Mouse (Mus musculus) liver, embryonic 14.5 days (tissue): ENCODE data around the gene Inpp4a. TPM values are rescaled to one million over a fixed set of nuclear protein-coding genes. Genes with fewer than 3 reads are reported as not detected.

Experiments used
- ATAC-seq: fragments of 200-750 bp; cut with Nextera tagmentation; 2 replicates; pipeline ENCODE4 v1.8.0; 2017; ENCODE audit warnings: moderate number of reproducible peaks, mild to moderate bottlenecking, moderate library complexity; ENCODE audit not compliant: insufficient read depth
- DNase-seq, 3 experiments: peaks; one replicate each; pipeline ENCODE4 v3.0.0-alpha.2; 2012 to 2013; ENCODE audit warnings: low read depth in 3 of 3, low spot score in 3 of 3
- H3K27ac ChIP-seq: fragments of 300-500 bp; sonication (generic); 2 replicates; pipeline ENCODE4 v1.5.1; 2014; ENCODE audit warnings: moderate library complexity, mild to moderate bottlenecking, control low read depth, inconsistent platforms
- H3K27me3 ChIP-seq: fragments of 300-500 bp; sonication (generic); 2 replicates; pipeline ENCODE4 v1.6.1; 2014; ENCODE audit warnings: mild to moderate bottlenecking, low read length, moderate library complexity; ENCODE audit not compliant: control insufficient read depth, insufficient read depth
- H3K36me3 ChIP-seq: fragments of 300-500 bp; sonication (generic); replicated peaks from 2 replicates; pipeline ENCODE4 v1.6.1; 2014; ENCODE audit warnings: low read depth; ENCODE audit not compliant: control insufficient read depth, insufficient read depth
- H3K4me1 ChIP-seq, 2 experiments: fragments of 200-500 bp in 1 of 2; fragments of 300-500 bp in 1 of 2; sonication (generic) in 1 of 2; replicated peaks; 2 replicates each; pipeline ENCODE4 v1.6.1; 2012 to 2014; ENCODE audit warnings: antibody characterized with exemption in 1 of 2, inconsistent platforms in 1 of 2, low read length in 1 of 2; ENCODE audit not compliant: control insufficient read depth in 2 of 2, insufficient read depth in 2 of 2
- H3K4me2 ChIP-seq: fragments of 300-500 bp; sonication (generic); 2 replicates; pipeline ENCODE4 v1.6.1; 2014; ENCODE audit warnings: low read depth, mild to moderate bottlenecking, control low read depth, moderate library complexity
- H3K4me3 ChIP-seq, 2 experiments: fragments of 200-500 bp in 1 of 2; fragments of 300-500 bp in 1 of 2; sonication (generic) in 1 of 2; 2 replicates each; pipeline ENCODE4 v1.5.1; 2012 to 2014; ENCODE audit warnings: low read depth in 2 of 2, low read length in 2 of 2, mild to moderate bottlenecking in 2 of 2, control low read depth in 1 of 2, inconsistent platforms in 1 of 2, moderate library complexity in 1 of 2; ENCODE audit not compliant: insufficient read depth in 1 of 2
- H3K9ac ChIP-seq: fragments of 300-500 bp; sonication (generic); replicated peaks from 2 replicates; pipeline ENCODE4 v1.6.1; 2014; ENCODE audit warnings: mild to moderate bottlenecking, control low read depth, moderate library complexity
- H3K9me3 ChIP-seq: fragments of 300-500 bp; sonication (generic); 2 replicates; pipeline ENCODE4 v1.6.1; 2016; ENCODE audit warnings: low read length, mixed read lengths; ENCODE audit not compliant: control insufficient read depth
- CTCF ChIP-seq: IDR thresholded peaks from 2 replicates; pipeline ENCODE4 v1.5.1; 2016; ENCODE audit warnings: antibody characterized with exemption, low read depth, control low read depth
- EP300 ChIP-seq: IDR thresholded peaks from 2 replicates; pipeline ENCODE4 v1.6.1; 2016; ENCODE audit warnings: antibody characterized with exemption, low read depth
- WGBS: fragments of 180-500 bp; shearing (Covaris S2); extraction: QIAGEN DNeasy Blood & Tissue Kit; methylation state at CpG from one replicate; pipeline ENCODE4 v1.1.7; 2014; ENCODE audit not compliant: insufficient replicate concordance; 5-methylcytosine and 5-hydroxymethylcytosine counted together
- polyA plus RNA-seq, 2 experiments: library from polyadenylated mRNA; depleted of rRNA in 1 of 2; stranded (reverse) in 1 of 2; unstranded in 1 of 2; fragments of >200 nt; fragmentation: Nextera tagmentation in 1 of 2; extraction: Ambion mirVana in 1 of 2; gene quantifications; 2 replicates each; pipeline versions ENCODE4 v1.2.1 to v1.2.3; 2012 to 2014

Gene Inpp4a
- polyA plus RNA-seq, 2 experiments: 1.7 to 2.2 TPM

DNA sequence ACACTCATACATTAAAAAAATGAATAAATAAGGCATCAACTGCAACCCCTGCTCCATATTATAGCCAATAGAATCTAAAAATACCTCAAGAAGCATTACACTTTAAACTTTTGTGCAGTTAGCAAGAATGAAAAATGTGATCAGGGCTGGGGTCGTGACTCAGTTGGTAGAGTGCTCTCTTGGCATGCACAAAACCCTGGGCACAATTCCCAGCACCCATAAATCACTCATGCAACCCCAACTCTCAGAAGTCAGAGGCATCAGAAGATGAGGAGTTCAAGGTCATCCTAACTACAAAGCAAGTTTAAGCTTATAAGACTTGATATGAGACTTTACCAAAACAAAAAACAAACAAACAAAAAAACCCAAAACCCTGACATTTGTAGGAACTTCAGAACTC lies 11.9 kb upstream of the Inpp4a start:
- Histone ChIP-seq H3K9me3 (no peaks in the 10 kb centered on the region), H3K36me3 (no peaks in the 10 kb centered on the region), H3K4me1 (no peaks in the 10 kb centered on the region), H3K4me3 (no peak overlapping the region), H3K4me2 (no peak overlapping the region), H3K27me3 (no peaks in the 10 kb centered on the region), H3K27ac (no peak overlapping the region), H3K9ac (no peak overlapping the region)
- TF ChIP-seq CTCF (no peak), EP300 (no peak)
- no peak for DNase-seq
- no peak for ATAC-seq
- WGBS: 61% methylated on average over 1 of the region's 1 CpGs

DNA sequence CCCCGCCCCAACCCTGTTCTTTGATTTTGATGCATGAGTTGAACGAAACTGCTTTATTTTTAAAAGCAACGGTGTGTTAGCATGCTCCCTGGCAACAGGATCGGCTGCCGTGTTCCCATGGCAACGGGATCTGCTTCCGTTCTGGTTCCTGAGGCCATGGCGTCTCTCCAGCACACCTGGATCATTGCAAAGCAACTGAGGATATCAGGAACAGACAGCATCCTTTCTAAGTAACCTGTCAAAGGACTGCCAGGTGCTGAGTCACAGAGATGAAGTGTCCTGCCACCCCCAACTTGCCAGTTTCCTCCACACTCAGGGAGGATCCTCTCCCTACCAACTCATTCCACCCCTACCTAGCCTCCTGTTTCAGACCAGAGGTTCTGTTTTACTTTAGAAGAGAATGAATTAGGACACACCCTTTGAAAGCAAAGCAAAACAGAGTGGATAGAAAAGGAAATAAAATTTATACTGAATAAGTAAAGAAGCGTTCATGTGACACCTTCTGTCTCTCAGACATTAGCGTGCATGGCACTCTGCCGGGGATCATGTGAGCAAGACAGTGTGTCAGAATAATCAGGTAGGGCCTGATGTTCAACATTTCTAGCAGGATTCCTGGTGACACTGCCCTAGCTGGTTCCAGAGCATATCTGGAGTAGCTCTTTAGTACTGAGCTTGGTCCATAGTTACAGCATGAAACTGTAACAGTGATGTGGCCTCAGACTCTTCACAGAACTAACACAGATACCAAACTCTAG lies 11.3 kb upstream of the Inpp4a start:
- Histone ChIP-seq H3K27me3 (no peaks in the 10 kb centered on the region), H3K4me1 (no peaks in the 10 kb centered on the region), H3K4me2 (no peak overlapping the region), H3K4me3 (no peak overlapping the region), H3K36me3 (no peaks in the 10 kb centered on the region), H3K27ac (no peak overlapping the region), H3K9ac (no peak overlapping the region), H3K9me3 (no peaks in the 10 kb centered on the region)
- ATAC-seq: no peak
- no peak for DNase-seq
- 71% methylated on average over 11 of the region's 11 CpGs for WGBS
- no peak for TF ChIP-seq CTCF
- TF ChIP-seq EP300: no peak

DNA sequence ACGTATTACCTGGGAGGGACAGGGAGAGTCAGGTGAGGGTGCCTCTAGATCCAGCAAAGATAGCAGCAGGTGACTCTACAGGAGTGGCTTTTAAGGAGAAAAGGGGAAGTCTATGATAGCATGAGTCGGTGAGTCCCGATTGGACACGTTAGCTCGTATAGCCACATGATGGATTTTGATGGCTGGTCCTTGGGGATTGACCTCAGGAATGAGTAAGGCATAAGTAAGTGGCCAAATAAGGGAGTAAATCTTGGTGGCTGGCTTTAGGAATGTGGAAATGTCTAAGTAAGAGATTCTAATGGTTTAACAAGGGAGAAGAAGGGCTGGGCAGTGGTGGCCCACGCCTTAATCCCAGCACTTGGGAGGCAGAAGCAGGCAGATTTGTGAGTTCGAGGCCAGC lies 10.7 kb upstream of the Inpp4a start:
- H3K9me3 ChIP-seq: no peaks in the 10 kb centered on the region
- H3K36me3 ChIP-seq: no peaks in the 10 kb centered on the region
- no peaks in the 10 kb centered on the region for H3K4me1 ChIP-seq
- H3K27ac ChIP-seq: no peak overlapping the region
- ATAC-seq (no peak), DNase-seq (no peak)
- no peak overlapping the region for H3K4me3 ChIP-seq
- H3K9ac ChIP-seq: no peak overlapping the region
- WGBS: 58% methylated on average over 7 of the region's 7 CpGs
- H3K27me3 ChIP-seq: no peaks in the 10 kb centered on the region
- no peak overlapping the region for H3K4me2 ChIP-seq
- TF ChIP-seq CTCF (no peak), EP300 (no peak)

DNA sequence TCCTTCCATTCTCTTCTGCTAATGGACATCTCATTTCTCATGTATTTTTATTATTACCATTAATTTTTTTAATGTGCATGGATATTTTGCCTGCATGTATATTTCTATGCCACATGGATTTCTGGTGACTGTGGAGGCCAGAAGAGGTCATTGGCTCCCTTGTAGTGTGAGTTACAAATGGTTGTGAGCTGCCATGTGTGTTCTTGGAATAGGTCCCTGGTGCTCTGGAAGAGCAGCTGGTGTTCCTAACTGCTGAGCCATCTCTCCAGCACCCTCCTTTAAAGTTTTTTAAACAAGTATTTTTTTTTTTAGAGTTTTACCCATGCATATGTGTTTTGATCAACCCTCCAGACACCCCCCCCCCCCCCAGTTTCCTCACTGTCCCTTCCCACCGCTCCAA lies 3.3 kb upstream of the Inpp4a start:
- no peak for DNase-seq
- no peak overlapping the region for H3K9ac ChIP-seq

DNA sequence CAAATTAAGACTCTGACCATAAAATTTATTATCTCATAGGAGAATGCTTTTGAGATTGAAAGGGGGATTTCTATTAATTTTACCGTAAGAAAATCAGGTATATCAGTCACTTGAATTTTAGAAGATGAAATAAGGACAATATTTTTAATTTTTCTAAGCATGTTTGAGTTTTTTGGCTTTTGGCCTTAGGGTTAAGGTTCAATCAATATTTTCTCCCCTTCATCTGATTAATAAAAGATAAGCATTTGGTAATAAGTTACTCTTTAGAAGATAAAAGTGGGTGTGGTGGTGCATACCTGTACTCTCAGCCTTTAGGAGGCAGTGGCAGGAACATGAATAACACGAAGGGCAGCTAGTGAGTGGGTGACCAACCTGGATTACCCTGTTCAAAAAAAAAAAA lies 761 bp upstream of the Inpp4a start:
- Histone ChIP-seq H3K27me3 (peaks cover 5% of the 10 kb centered on the region; the same call in 1 of the 2 replicates), H3K4me3 (no peak overlapping the region), H3K9me3 (no peaks in the 10 kb centered on the region), H3K4me1 (peaks cover 3 to 11% of the 10 kb centered on the region in 2 experiments; a peak in 2 of 4 replicates), H3K36me3 (no peaks in the 10 kb centered on the region), H3K9ac (no peak overlapping the region), H3K4me2 (no peak overlapping the region), H3K27ac (no peak overlapping the region)
- WGBS: 69% methylated on average over 2 of the region's 2 CpGs
- ATAC-seq: no peak
- TF ChIP-seq EP300: no peak
- no peak for TF ChIP-seq CTCF
- no peak for DNase-seq

More for the DNA sequence above, 3.3 kb upstream of the Inpp4a start:
- Histone ChIP-seq H3K9me3 (no peaks in the 10 kb centered on the region), H3K4me3 (no peak overlapping the region), H3K27me3 (peaks cover 4% of the 10 kb centered on the region; the same call in 1 of the 2 replicates), H3K4me2 (no peak overlapping the region), H3K4me1 (peaks cover 3 to 11% of the 10 kb centered on the region in 2 experiments; a peak in 2 of 4 replicates), H3K36me3 (no peaks in the 10 kb centered on the region), H3K27ac (no peak overlapping the region)
- WGBS: 71% methylated on average over 1 of the region's 1 CpGs
- no peak for TF ChIP-seq EP300
- no peak for TF ChIP-seq CTCF
- no peak for ATAC-seq
